Mouse (Mus musculus) MEL (cell line): Measurements from ENCODE around the gene Scn2b. TPM values are rescaled to one million over a fixed set of nuclear protein-coding genes. Genes with fewer than 3 reads are reported as not detected.

Source experiments
- DNase-seq: peaks from one replicate; pipeline ENCODE4 v3.0.0; 2011; ENCODE audit warnings: low read depth, low spot score
- H3K27ac ChIP-seq: 2 replicates; pipeline ENCODE4 v1.5.1; 2012; ENCODE audit warnings: low read depth, mild to moderate bottlenecking, control low read depth, low read length, moderate library complexity; ENCODE audit not compliant: control insufficient read depth
- H3K27me3 ChIP-seq, 2 experiments: fragments of 150-350 bp in 1 of 2; sonication (generic) in 1 of 2; 2 replicates each; pipeline ENCODE4 v1.6.1; 2012; ENCODE audit warnings: low read length in 2 of 2, mild to moderate bottlenecking in 2 of 2, improper control_type of control experiment in 1 of 2, moderate library complexity in 1 of 2; ENCODE audit not compliant: insufficient read depth in 2 of 2, control insufficient read depth in 1 of 2
- H3K36me3 ChIP-seq, 2 experiments: 2 replicates each; pipeline ENCODE4 v1.6.1; 2012 to 2014; ENCODE audit warnings: low read length in 2 of 2, improper control_type of control experiment in 1 of 2, inconsistent platforms in 1 of 2, mild to moderate bottlenecking in 1 of 2; ENCODE audit not compliant: insufficient read depth in 2 of 2, control insufficient read depth in 1 of 2
- H3K4me1 ChIP-seq, 2 experiments: fragments of 150-350 bp in 1 of 2; sonication (generic) in 1 of 2; 2 replicates each; pipeline ENCODE4 v1.6.1; 2012; ENCODE audit warnings: low read length in 2 of 2, improper control_type of control experiment in 1 of 2, mild to moderate bottlenecking in 1 of 2; ENCODE audit not compliant: insufficient read depth in 2 of 2, control insufficient read depth in 1 of 2
- H3K4me3 ChIP-seq, 2 experiments: fragments of 150-350 bp in 1 of 2; sonication (generic) in 1 of 2; 2 replicates each; pipeline ENCODE4 v1.5.1; 2012; ENCODE audit warnings: low read depth in 2 of 2, low read length in 2 of 2, mild to moderate bottlenecking in 2 of 2, moderate library complexity in 2 of 2, control low read depth in 1 of 2, improper control_type of control experiment in 1 of 2; ENCODE audit not compliant: control insufficient read depth in 1 of 2, insufficient read depth in 1 of 2
- H3K79me2 ChIP-seq: 2 replicates; pipeline ENCODE4 v1.6.1; 2012; ENCODE audit warnings: mild to moderate bottlenecking, low read length, moderate library complexity; ENCODE audit not compliant: control insufficient read depth, poor library complexity, insufficient read depth
- H3K9ac ChIP-seq: 2 replicates; pipeline ENCODE4 v1.6.1; 2012; ENCODE audit warnings: low read depth, mild to moderate bottlenecking, control low read depth, low read length, moderate library complexity; ENCODE audit not compliant: control insufficient read depth, poor library complexity, severe bottlenecking
- H3K9me3 ChIP-seq: fragments of 150-350 bp; sonication (generic); replicated peaks from 2 replicates; pipeline ENCODE4 v1.6.1; 2012; ENCODE audit warnings: mild to moderate bottlenecking, low read length, improper control_type of control experiment, moderate library complexity; ENCODE audit not compliant: insufficient read depth
- CHD1 ChIP-seq: IDR thresholded peaks from 2 replicates; pipeline ENCODE4 v1.6.1; 2012; ENCODE audit warnings: low read depth, mild to moderate bottlenecking, inconsistent platforms, low read length, improper control_type of control experiment
- E2F4 ChIP-seq: IDR thresholded peaks from 2 replicates; pipeline ENCODE4 v1.6.1; 2011; ENCODE audit warnings: low read depth, low read length, improper control_type of control experiment, borderline replicate concordance
- EP300 ChIP-seq, 2 experiments: IDR thresholded peaks; 2 replicates each; pipeline ENCODE4 v1.6.1; 2011; ENCODE audit warnings: improper control_type of control experiment in 2 of 2, low read length in 2 of 2, low read depth in 1 of 2, mild to moderate bottlenecking in 1 of 2
- ETS1 ChIP-seq: IDR thresholded peaks from 2 replicates; pipeline ENCODE4 v1.6.1; 2012; ENCODE audit warnings: low read depth, mild to moderate bottlenecking, inconsistent platforms, low read length, improper control_type of control experiment, moderate library complexity
- GABPA ChIP-seq: IDR thresholded peaks from 2 replicates; pipeline ENCODE4 v1.6.1; 2012; ENCODE audit warnings: low read depth, mild to moderate bottlenecking, inconsistent platforms, low read length, improper control_type of control experiment, moderate library complexity
- HCFC1 ChIP-seq: IDR thresholded peaks from 2 replicates; pipeline ENCODE4 v1.6.1; 2012; ENCODE audit warnings: low read depth, mild to moderate bottlenecking, inconsistent platforms, low read length, improper control_type of control experiment, moderate library complexity
- KAT2A ChIP-seq: conservative IDR thresholded peaks from 2 replicates; pipeline ENCODE4 v1.6.1; 2012; ENCODE audit warnings: low read depth, low read length, improper control_type of control experiment, inconsistent platforms
- MAFK ChIP-seq: IDR thresholded peaks from 2 replicates; pipeline ENCODE4 v1.6.1; 2011; ENCODE audit warnings: low read depth, mild to moderate bottlenecking, low read length, improper control_type of control experiment, borderline replicate concordance
- MYB ChIP-seq: IDR thresholded peaks from 2 replicates; pipeline ENCODE4 v1.6.1; 2011; ENCODE audit warnings: mild to moderate bottlenecking, low read depth, low read length, improper control_type of control experiment
- MYC ChIP-seq: IDR thresholded peaks from 2 replicates; pipeline ENCODE4 v1.6.1; 2011; ENCODE audit warnings: low read depth, mild to moderate bottlenecking, low read length, improper control_type of control experiment, moderate library complexity
- NELFE ChIP-seq: IDR thresholded peaks from 2 replicates; pipeline ENCODE4 v1.6.1; 2011; ENCODE audit warnings: low read depth, low read length, improper control_type of control experiment
- NRF1 ChIP-seq: IDR thresholded peaks from 2 replicates; pipeline ENCODE4 v1.6.1; 2014; ENCODE audit warnings: low read depth, mild to moderate bottlenecking, inconsistent platforms, low read length, improper control_type of control experiment, moderate library complexity; ENCODE audit not compliant: poor library complexity, insufficient read depth, severe bottlenecking
- POLR2AphosphoS5 ChIP-seq: IDR thresholded peaks from 2 replicates; pipeline ENCODE4 v1.6.1; 2012; ENCODE audit warnings: low read depth, borderline replicate concordance, mild to moderate bottlenecking, inconsistent platforms, low read length, moderate library complexity, mixed read lengths
- RCOR1 ChIP-seq: IDR thresholded peaks from 2 replicates; pipeline ENCODE4 v1.6.1; 2012; ENCODE audit warnings: low read depth, mild to moderate bottlenecking, inconsistent platforms, low read length, improper control_type of control experiment
- SMC3 ChIP-seq: IDR thresholded peaks from 2 replicates; pipeline ENCODE4 v1.6.1; 2011; ENCODE audit warnings: low read depth, low read length, improper control_type of control experiment
- TBP ChIP-seq: IDR thresholded peaks from 2 replicates; pipeline ENCODE4 v1.8.0; 2011; ENCODE audit warnings: low read depth, low read length, improper control_type of control experiment
- USF1 ChIP-seq: IDR thresholded peaks from 2 replicates; pipeline ENCODE4 v1.6.1; 2014; ENCODE audit warnings: low read depth, mild to moderate bottlenecking, inconsistent platforms, low read length, improper control_type of control experiment, moderate library complexity
- USF2 ChIP-seq, 2 experiments: IDR thresholded peaks; 2 replicates each; pipeline ENCODE4 v1.6.1; 2011 to 2012; ENCODE audit warnings: improper control_type of control experiment in 2 of 2, low read length in 2 of 2, borderline replicate concordance in 1 of 2, inconsistent platforms in 1 of 2, low read depth in 1 of 2, mild to moderate bottlenecking in 1 of 2; ENCODE audit not compliant: insufficient read depth in 1 of 2
- ZC3H11A ChIP-seq: IDR thresholded peaks from 2 replicates; pipeline ENCODE4 v1.6.1; 2012; ENCODE audit warnings: low read depth, mild to moderate bottlenecking, inconsistent platforms, low read length, improper control_type of control experiment
- ZKSCAN1 ChIP-seq: IDR thresholded peaks from 2 replicates; pipeline ENCODE4 v1.6.1; 2012; ENCODE audit warnings: low read depth, mild to moderate bottlenecking, inconsistent platforms, low read length, improper control_type of control experiment, moderate library complexity
- polyA plus RNA-seq, 2 experiments: library from polyadenylated mRNA; stranded (reverse) in 1 of 2; unstranded in 1 of 2; fragments of >175 nt in 1 of 2; fragments of >200 nt in 1 of 2; gene quantifications; 2 replicates each; pipeline versions ENCODE4 v1.2.1 to v1.2.4; 2012; ENCODE audit warnings: low replicate concordance in 2 of 2, low read depth in 1 of 2; ENCODE audit not compliant: insufficient read length in 2 of 2, insufficient read depth in 1 of 2, missing spikeins in 1 of 2
- total RNA-seq: library from RNA; depleted of rRNA; stranded (reverse); fragments of 300-350 nt; gene quantifications from 2 replicates; pipeline ENCODE4 v1.2.3, GENCODE M21; 2012

Gene Scn2b
- total and polyA plus RNA-seq, 3 experiments, result not detected

GRCm38 (mm10) chr9:45083132-45083531, 34.5 kb upstream of the Scn2b start:
- no peaks in the 10 kb centered on the region for H3K4me1 ChIP-seq
- H3K9ac ChIP-seq, result no peak overlapping the region
- TF ChIP-seq GABPA (no peak), SMC3 (no peak), TBP (no peak), CHD1 (no peak), MYC (no peak), NELFE (no peak), ETS1 (no peak), HCFC1 (no peak), USF1 (no peak), MAFK (no peak), MYB (no peak), E2F4 (no peak), NRF1 (no peak), ZC3H11A (no peak), USF2 (IDR thresholded peaks at IDR 0.05; ENCODE audit: borderline replicate concordance in 1 of 2, insufficient read depth in 1 of 2, low read depth in 1 of 2, low read length in 2 of 2) (no peak), RCOR1 (no peak), EP300 (IDR thresholded peaks at IDR 0.05; ENCODE audit: low read depth in 1 of 2, low read length in 2 of 2) (no peak)
- no peak overlapping the region for H3K4me3 ChIP-seq
- peaks cover 49 to 74% of the 10 kb centered on the region in 2 experiments for H3K27me3 ChIP-seq
- no peaks in the 10 kb centered on the region for H3K79me2 ChIP-seq
- no peaks in the 10 kb centered on the region for H3K36me3 ChIP-seq
- H3K9me3 ChIP-seq, result no peaks in the 10 kb centered on the region
- no peak overlapping the region for H3K27ac ChIP-seq
- no peak for DNase-seq

- no peaks in the 10 kb centered on the region for H3K36me3 ChIP-seq
- H3K27me3 ChIP-seq, result peaks cover 45 to 71% of the 10 kb centered on the region in 2 experiments
- no peak overlapping the region for H3K4me3 ChIP-seq
- H3K27ac ChIP-seq, result no peak overlapping the region
- no peak for DNase-seq
- no peaks in the 10 kb centered on the region for H3K4me1 ChIP-seq
- no peaks in the 10 kb centered on the region for H3K79me2 ChIP-seq
- H3K9ac ChIP-seq, result no peak overlapping the region
- TF ChIP-seq NELFE (no peak), KAT2A (no peak), GABPA (no peak), POLR2AphosphoS5 (no peak), ZKSCAN1 (no peak)
- TF ChIP-seq, all 39 proteins: peak for 0
- H3K9me3 ChIP-seq, result no peaks in the 10 kb centered on the region
Measured at GRCm38 (mm10) chr9:45084556-45084955, 33.0 kb upstream of the Scn2b start.
